Mouse (Mus musculus): ENCODE measurements around the gene Nos1ap. TPM values are rescaled to one million over a fixed set of nuclear protein-coding genes. Genes with fewer than 3 reads are reported as not detected.

The Nos1ap gene
- polyA plus RNA-seq, 1 experiment from 2014 or later: 6.3 TPM

DNA sequence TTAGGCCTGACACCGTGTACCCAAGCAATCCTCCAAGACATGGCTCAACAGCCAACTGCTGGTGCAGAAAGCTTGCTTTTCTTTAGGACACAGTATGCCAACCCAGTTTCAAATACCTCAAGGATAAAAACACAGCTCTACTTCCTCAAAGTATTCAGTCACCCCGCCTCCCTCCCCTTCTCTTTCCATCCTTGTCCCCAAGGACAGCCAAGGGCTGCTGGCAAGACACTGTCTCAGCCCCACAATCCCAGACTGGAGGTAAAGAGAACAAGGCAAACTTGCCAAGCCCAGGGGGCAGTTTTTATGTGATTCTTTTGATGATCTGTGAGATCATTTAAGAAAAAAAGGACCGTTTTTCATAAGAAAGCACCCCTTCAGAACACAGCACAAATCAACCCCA, 108.6 kb downstream of the Nos1ap start:
- H3K9me3 ChIP-seq (replicated peaks; ENCODE audit: control insufficient read depth, low read length): no peaks in the 10 kb centered on the region
- ATAC-seq (ENCODE audit: low read depth): no peak
- H3K36me3 ChIP-seq (ENCODE audit: control insufficient read depth, insufficient read depth): no peaks in the 10 kb centered on the region
- 36% methylated on average over 3 of the region's 3 CpGs for WGBS (ENCODE audit: insufficient replicate concordance)
- no peak overlapping the region for H3K9ac ChIP-seq (ENCODE audit: low read depth, low read length)
- no peak overlapping the region for H3K4me3 ChIP-seq (ENCODE audit: low read depth, low read length)
- no peak overlapping the region for H3K27ac ChIP-seq (ENCODE audit: low read length)
- peaks cover 10% of the 10 kb centered on the region for H3K4me1 ChIP-seq (ENCODE audit: control insufficient read depth, low read depth, low read length)
- H3K4me2 ChIP-seq (ENCODE audit: low read depth, low read length): no peak overlapping the region
- no peaks in the 10 kb centered on the region for H3K27me3 ChIP-seq (ENCODE audit: control insufficient read depth, insufficient read depth, low read depth, low read length)

- no peak overlapping the region for H3K4me3 ChIP-seq (ENCODE audit: low read depth, low read length)
- H3K27me3 ChIP-seq (ENCODE audit: control insufficient read depth, insufficient read depth, low read depth, low read length): no peaks in the 10 kb centered on the region
- H3K36me3 ChIP-seq (ENCODE audit: control insufficient read depth, insufficient read depth): no peaks in the 10 kb centered on the region
- H3K9ac ChIP-seq (ENCODE audit: low read depth, low read length): no peak overlapping the region
- no peaks in the 10 kb centered on the region for H3K9me3 ChIP-seq (replicated peaks; ENCODE audit: control insufficient read depth, low read length)
- 29% methylated on average over 3 of the region's 3 CpGs for WGBS (ENCODE audit: insufficient replicate concordance)
- H3K27ac ChIP-seq (ENCODE audit: low read length): peak overlapping the region; percentile 47
- ATAC-seq (ENCODE audit: low read depth): peak; percentile 73
- H3K4me1 ChIP-seq (ENCODE audit: control insufficient read depth, low read depth, low read length): peaks cover 10% of the 10 kb centered on the region
- no peak overlapping the region; the same call in 1 of the 2 replicates for H3K4me2 ChIP-seq (ENCODE audit: low read depth, low read length)
Measured at GRCm38 (mm10) chr1:170479458-170479798, 110.2 kb downstream of the Nos1ap start.

DNA sequence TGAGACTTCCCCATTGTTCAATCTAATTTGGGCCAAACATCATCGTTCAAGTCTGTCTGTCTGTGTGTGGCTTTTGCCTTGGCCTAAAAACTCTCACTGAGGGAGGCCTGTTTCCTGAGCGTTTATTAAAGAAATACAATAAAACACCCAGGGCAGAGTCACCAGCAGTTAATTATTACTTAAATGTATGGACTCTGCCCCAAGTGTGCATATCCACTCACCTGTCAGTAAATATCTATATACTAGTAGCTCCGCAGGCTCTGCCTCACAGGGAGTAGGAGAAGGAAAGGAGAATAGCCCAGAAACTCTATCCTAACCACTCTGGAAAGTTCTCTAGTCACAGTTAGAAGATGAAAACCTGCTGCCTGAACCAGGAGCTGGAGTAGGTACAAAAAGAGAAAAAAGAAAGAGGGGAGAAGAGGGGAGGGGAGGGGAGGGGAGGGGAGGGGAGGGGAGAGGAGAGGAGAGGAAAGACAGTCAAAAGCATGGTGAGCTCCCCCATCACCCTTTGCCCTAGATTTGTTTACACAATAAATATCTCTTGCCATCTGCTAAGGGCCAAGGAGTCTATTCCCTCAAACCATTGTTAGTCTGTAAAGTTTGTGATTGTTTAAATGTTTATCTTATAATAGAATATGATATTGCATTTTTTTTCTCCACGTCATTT, 110.7 kb downstream of the Nos1ap start:
- no peaks in the 10 kb centered on the region for H3K9me3 ChIP-seq (replicated peaks; ENCODE audit: control insufficient read depth, low read length)
- H3K36me3 ChIP-seq (ENCODE audit: control insufficient read depth, insufficient read depth): no peaks in the 10 kb centered on the region
- peak; percentile 81 for ATAC-seq (ENCODE audit: low read depth)
- WGBS (ENCODE audit: insufficient replicate concordance): 33% methylated on average over 4 of the region's 4 CpGs
- no peak overlapping the region; the same call in 1 of the 2 replicates for H3K4me2 ChIP-seq (ENCODE audit: low read depth, low read length)
- peak overlapping the region; percentile 73 for H3K27ac ChIP-seq (ENCODE audit: low read length)
- H3K4me3 ChIP-seq (ENCODE audit: low read depth, low read length): no peak overlapping the region
- H3K4me1 ChIP-seq (ENCODE audit: control insufficient read depth, low read depth, low read length): peaks cover 10% of the 10 kb centered on the region
- no peak overlapping the region for H3K9ac ChIP-seq (ENCODE audit: low read depth, low read length)
- H3K27me3 ChIP-seq (ENCODE audit: control insufficient read depth, insufficient read depth, low read depth, low read length): no peaks in the 10 kb centered on the region

- WGBS (ENCODE audit: insufficient replicate concordance): 26% methylated on average over 10 of the region's 10 CpGs
- Histone ChIP-seq H3K36me3 (ENCODE audit: control insufficient read depth, insufficient read depth) (no peaks in the 10 kb centered on the region), H3K4me1 (ENCODE audit: control insufficient read depth, low read depth, low read length) (peaks cover 10% of the 10 kb centered on the region), H3K27me3 (ENCODE audit: control insufficient read depth, insufficient read depth, low read depth, low read length) (no peaks in the 10 kb centered on the region), H3K27ac (ENCODE audit: low read length) (peak overlapping the region; percentile 73), H3K4me3 (ENCODE audit: low read depth, low read length) (no peak overlapping the region), H3K9ac (ENCODE audit: low read depth, low read length) (no peak overlapping the region), H3K9me3 (replicated peaks; ENCODE audit: control insufficient read depth, low read length) (no peaks in the 10 kb centered on the region), H3K4me2 (ENCODE audit: low read depth, low read length) (no peak overlapping the region)
- no peak for ATAC-seq (ENCODE audit: low read depth)
Measured at GRCm38 (mm10) chr1:170477636-170478600, 111.7 kb downstream of the Nos1ap start.

DNA sequence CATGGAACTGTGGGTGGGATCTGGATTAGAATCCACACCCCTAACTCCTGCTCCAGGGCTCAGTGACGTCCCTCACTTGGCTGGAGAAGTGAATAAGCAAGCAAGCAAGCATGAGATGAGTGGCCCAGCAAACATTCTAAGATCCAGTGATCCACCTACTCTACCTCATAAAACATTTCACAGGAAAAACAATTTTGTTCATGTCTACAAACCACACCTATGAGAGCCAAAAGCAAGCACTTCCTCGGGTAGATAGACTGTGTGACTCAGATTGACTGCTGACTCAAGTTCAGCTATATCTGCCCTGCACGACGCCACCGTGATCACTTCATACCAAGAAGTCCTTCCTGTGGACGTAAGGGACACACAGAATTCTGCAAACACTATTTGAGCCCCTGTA, 116.2 kb downstream of the Nos1ap start:
- no peak overlapping the region for H3K4me2 ChIP-seq (ENCODE audit: low read depth, low read length)
- H3K27ac ChIP-seq (ENCODE audit: low read length): no peak overlapping the region
- H3K36me3 ChIP-seq (ENCODE audit: control insufficient read depth, insufficient read depth): no peaks in the 10 kb centered on the region
- peaks cover 10% of the 10 kb centered on the region for H3K4me1 ChIP-seq (ENCODE audit: control insufficient read depth, low read depth, low read length)
- ATAC-seq (ENCODE audit: low read depth): no peak
- no peaks in the 10 kb centered on the region for H3K9me3 ChIP-seq (replicated peaks; ENCODE audit: control insufficient read depth, low read length)
- 65% methylated on average over 6 of the region's 6 CpGs for WGBS (ENCODE audit: insufficient replicate concordance)
- no peaks in the 10 kb centered on the region for H3K27me3 ChIP-seq (ENCODE audit: control insufficient read depth, insufficient read depth, low read depth, low read length)
- no peak overlapping the region for H3K4me3 ChIP-seq (ENCODE audit: low read depth, low read length)
- no peak overlapping the region for H3K9ac ChIP-seq (ENCODE audit: low read depth, low read length)

DNA sequence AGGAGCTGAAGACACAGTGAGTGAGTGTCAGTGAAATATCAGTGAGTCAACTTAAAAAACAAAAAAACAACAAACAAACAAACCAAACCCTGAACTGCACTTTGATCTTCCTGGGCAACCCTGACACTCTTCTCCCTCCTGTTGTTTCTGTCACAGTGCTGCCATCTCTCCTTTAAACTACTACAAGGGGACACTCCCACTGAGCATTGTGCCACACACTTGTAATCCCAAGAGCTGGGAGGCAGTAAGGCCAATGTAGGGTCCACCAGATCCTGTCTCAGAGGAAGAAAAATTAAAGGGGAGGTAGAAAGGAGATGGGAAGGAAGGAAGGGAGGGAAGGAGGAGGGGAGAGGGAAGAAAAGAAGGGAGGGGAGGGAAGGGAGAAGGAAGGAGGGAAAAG, 116.8 kb downstream of the Nos1ap start:
- Histone ChIP-seq H3K36me3 (ENCODE audit: control insufficient read depth, insufficient read depth) (no peaks in the 10 kb centered on the region), H3K4me3 (ENCODE audit: low read depth, low read length) (no peak overlapping the region), H3K27ac (ENCODE audit: low read length) (no peak overlapping the region), H3K9me3 (replicated peaks; ENCODE audit: control insufficient read depth, low read length) (no peaks in the 10 kb centered on the region), H3K27me3 (ENCODE audit: control insufficient read depth, insufficient read depth, low read depth, low read length) (no peaks in the 10 kb centered on the region), H3K4me2 (ENCODE audit: low read depth, low read length) (no peak overlapping the region), H3K9ac (ENCODE audit: low read depth, low read length) (no peak overlapping the region), H3K4me1 (ENCODE audit: control insufficient read depth, low read depth, low read length) (peaks cover 6% of the 10 kb centered on the region)
- ATAC-seq (ENCODE audit: low read depth): no peak

- Histone ChIP-seq H3K4me2 (ENCODE audit: low read depth, low read length) (no peak overlapping the region), H3K9ac (ENCODE audit: low read depth, low read length) (no peak overlapping the region), H3K4me1 (ENCODE audit: control insufficient read depth, low read depth, low read length) (no peaks in the 10 kb centered on the region), H3K36me3 (ENCODE audit: control insufficient read depth, insufficient read depth) (no peaks in the 10 kb centered on the region), H3K27ac (ENCODE audit: low read length) (no peak overlapping the region), H3K4me3 (ENCODE audit: low read depth, low read length) (no peak overlapping the region), H3K27me3 (ENCODE audit: control insufficient read depth, insufficient read depth, low read depth, low read length) (no peaks in the 10 kb centered on the region), H3K9me3 (replicated peaks; ENCODE audit: control insufficient read depth, low read length) (no peaks in the 10 kb centered on the region)
- no peak for ATAC-seq (ENCODE audit: low read depth)
- 43% methylated on average over 6 of the region's 6 CpGs for WGBS (ENCODE audit: insufficient replicate concordance)
Measured at GRCm38 (mm10) chr1:170466099-170467009, 123.3 kb downstream of the Nos1ap start.

- H3K9me3 ChIP-seq (replicated peaks; ENCODE audit: control insufficient read depth, low read length): no peaks in the 10 kb centered on the region
- H3K27ac ChIP-seq (ENCODE audit: low read length): no peak overlapping the region
- 69% methylated on average over 1 of the region's 1 CpGs for WGBS (ENCODE audit: insufficient replicate concordance)
- no peak overlapping the region for H3K9ac ChIP-seq (ENCODE audit: low read depth, low read length)
- no peak overlapping the region for H3K4me2 ChIP-seq (ENCODE audit: low read depth, low read length)
- no peaks in the 10 kb centered on the region for H3K4me1 ChIP-seq (ENCODE audit: control insufficient read depth, low read depth, low read length)
- no peaks in the 10 kb centered on the region for H3K36me3 ChIP-seq (ENCODE audit: control insufficient read depth, insufficient read depth)
- no peaks in the 10 kb centered on the region for H3K27me3 ChIP-seq (ENCODE audit: control insufficient read depth, insufficient read depth, low read depth, low read length)
- ATAC-seq (ENCODE audit: low read depth): no peak
- no peak overlapping the region for H3K4me3 ChIP-seq (ENCODE audit: low read depth, low read length)
Measured at GRCm38 (mm10) chr1:170462140-170462539, 127.5 kb downstream of the Nos1ap start.

Measured in liver, embryonic 16.5 days (tissue).